8 mouse cellular contexts compared by ENCODE assay signal in the genomic region with DNA sequence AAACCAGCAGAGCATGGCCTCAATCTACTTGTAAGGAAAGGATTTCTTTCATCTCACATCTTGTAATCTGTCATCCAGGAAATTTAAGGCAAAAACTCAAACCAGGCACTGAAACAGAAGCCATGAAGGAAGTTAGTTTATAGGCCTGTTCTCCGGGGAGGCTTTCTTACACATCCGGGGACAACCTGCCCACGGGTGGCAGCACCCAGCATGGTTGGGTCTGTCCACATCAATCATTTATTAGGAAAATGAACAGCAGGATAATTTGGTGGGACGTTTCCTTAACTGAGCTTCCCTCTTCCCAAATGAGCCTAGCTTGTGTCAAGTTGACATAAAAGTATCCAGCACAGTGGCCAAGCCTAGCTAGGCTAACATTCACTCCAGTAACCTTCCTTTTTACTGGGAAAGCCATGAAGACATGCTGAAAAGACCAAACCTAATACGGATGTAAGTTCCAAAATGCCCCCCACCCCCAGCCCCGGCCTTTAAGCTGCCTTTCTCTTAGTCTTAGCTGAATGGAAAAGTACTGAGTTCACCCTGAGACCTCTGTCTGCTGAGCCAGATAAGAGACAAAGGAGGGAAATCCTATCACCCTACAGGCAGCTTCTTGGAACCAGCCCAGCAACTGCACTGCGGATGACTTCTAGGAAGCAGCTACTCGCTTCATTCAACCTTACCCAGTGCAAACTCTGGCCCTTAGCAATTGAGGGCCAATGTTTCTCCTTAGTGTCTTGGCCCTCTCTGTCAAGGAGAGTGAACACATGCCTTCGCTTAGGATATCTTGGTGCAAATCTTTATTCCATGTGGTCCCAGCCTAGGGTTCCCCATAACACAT. TPM values are rescaled to one million over a fixed set of nuclear protein-coding genes. Genes with fewer than 3 reads are reported as not detected.
DNase-seq lines count a peak whose midpoint lies in the region; ATAC-seq lines count a peak whose summit lies in the region.

No protein-coding gene starts in this region.

- no peaks in the 10 kb centered on the region for H3K36me3 ChIP-seq in heart, embryonic 11.5 days (ENCODE audit: control insufficient read depth, insufficient read depth, low read length)

- 38% methylated on average over 9 of the region's 9 CpGs for WGBS in heart, embryonic 11.5 days (ENCODE audit: insufficient replicate concordance)

- peak; percentile 21 for DNase-seq in ovary, adult 18-20 months (ENCODE audit: low spot score)
- DNase-seq in ovary, postnatal 10 days (ENCODE audit: low spot score), result no peak
- DNase-seq in kidney, postnatal 4 days, result peak; percentile 70 to 79
- DNase-seq in spleen, postnatal 10 days (ENCODE audit: low spot score in 2 of 2), result peak; percentile 54 to 82
- no peak for DNase-seq in layer of hippocampus, adult 9-11 months
- no peak for DNase-seq in layer of hippocampus, adult 9-10 months (ENCODE audit: low spot score)
- no peak for DNase-seq in left cerebral cortex, adult 9 months (ENCODE audit: low spot score in 2 of 2)

- H3K27ac ChIP-seq in heart, embryonic 11.5 days (ENCODE audit: low read depth, low read length), result peak overlapping the region; percentile 93

- no peak overlapping the region for H3K4me3 ChIP-seq in heart, embryonic 11.5 days (ENCODE audit: low read depth, low read length)

- peaks cover 5% of the 10 kb centered on the region; the same call in 1 of the 2 replicates for H3K4me1 ChIP-seq in heart, embryonic 11.5 days (ENCODE audit: control insufficient read depth, insufficient read depth, low read length)

- no peaks in the 10 kb centered on the region for H3K27me3 ChIP-seq in heart, embryonic 11.5 days (ENCODE audit: control insufficient read depth, insufficient read depth, low read length)

- H3K9me3 ChIP-seq in heart, embryonic 11.5 days (replicated peaks; ENCODE audit: control insufficient read depth, low read length), result no peaks in the 10 kb centered on the region

- peak; percentile 93 for ATAC-seq in heart, embryonic 11.5 days (replicated peaks; ENCODE audit: insufficient number of reproducible peaks, low FRiP score, low TSS enrichment)

- 0 out of 2 replicates have a peak overlapping the region, but pooled peaks have one; percentile 2 for H3K4me2 ChIP-seq in heart, embryonic 11.5 days

- H3K9ac ChIP-seq in heart, embryonic 11.5 days (ENCODE audit: low read depth, low read length), result peak overlapping the region; percentile 60

RNA-seq across cellular contexts. Expression of gene N4bp2, which starts 31.9 kb away (rescaled TPM):
- 32.7 and 47.9 TPM in 2 replicates for polyA plus RNA-seq in heart, embryonic 11.5 days (2014; fragmentation: Nextera tagmentation; extraction: Ambion mirVana)

RNA-seq across cellular contexts. Expression of gene Pds5a, which starts 33.3 kb away (rescaled TPM):
- polyA plus RNA-seq in heart, embryonic 11.5 days (2014; fragmentation: Nextera tagmentation; extraction: Ambion mirVana), result 68.0 and 70.8 TPM in 2 replicates

Comparison
In these comparisons a context has a peak if more than half of its experiments do, and no peak if none do; other contexts are left out.
1. DNase-seq: peak in ovary, adult 18-20 months (single experiment), kidney, postnatal 4 days (2 of 2) and spleen, postnatal 10 days (2 of 2); none in ovary, postnatal 10 days (single experiment), layer of hippocampus, adult 9-11 months (single experiment), layer of hippocampus, adult 9-10 months (single experiment) and left cerebral cortex, adult 9 months (0 of 2).